Mouse (Mus musculus) midbrain, embryonic 11.5 days (tissue): ENCODE measurements around the gene Gm17349. TPM values are rescaled to one million over a fixed set of nuclear protein-coding genes. Genes with fewer than 3 reads are reported as not detected.
A peak's percentile ranks its signal among the peaks of the same experiment; 100 is the strongest.

Experiments
- ATAC-seq: fragments of 200-750 bp; cut with Nextera tagmentation; 2 replicates; pipeline ENCODE4 v1.8.0; 2017; ENCODE audit warnings: moderate TSS enrichment, moderate library complexity; ENCODE audit not compliant: low FRiP score
- DNase-seq: peaks from one replicate; pipeline ENCODE4 v3.0.0; 2015; ENCODE audit warnings: low spot score; ENCODE audit errors: missing footprints
- H3K27ac ChIP-seq: fragments of 300-500 bp; sonication (generic); 2 replicates; pipeline ENCODE4 v1.5.1; 2014; ENCODE audit warnings: low read depth, low read length
- H3K27me3 ChIP-seq: fragments of 300-500 bp; sonication (generic); 2 replicates; pipeline ENCODE4 v1.6.1; 2014; ENCODE audit warnings: mild to moderate bottlenecking, low read length, moderate library complexity, mixed read lengths; ENCODE audit not compliant: control insufficient read depth, insufficient read depth
- H3K36me3 ChIP-seq: fragments of 300-500 bp; sonication (generic); 2 replicates; pipeline ENCODE4 v1.6.1; 2014; ENCODE audit warnings: mild to moderate bottlenecking, low read length, moderate library complexity, mixed read lengths; ENCODE audit not compliant: control insufficient read depth, insufficient read depth
- H3K4me1 ChIP-seq: fragments of 300-500 bp; sonication (generic); 2 replicates; pipeline ENCODE4 v1.6.1; 2014; ENCODE audit warnings: low read length; ENCODE audit not compliant: control insufficient read depth, insufficient read depth
- H3K4me2 ChIP-seq: fragments of 300-500 bp; sonication (generic); 2 replicates; pipeline ENCODE4 v1.6.1; 2014; ENCODE audit warnings: mild to moderate bottlenecking, moderate library complexity
- H3K4me3 ChIP-seq: fragments of 300-500 bp; sonication (generic); 2 replicates; pipeline ENCODE4 v1.5.1; 2014; ENCODE audit warnings: low read depth, low read length
- H3K9ac ChIP-seq: fragments of 300-500 bp; sonication (generic); 2 replicates; pipeline ENCODE4 v1.6.1; 2014; ENCODE audit warnings: low read length
- H3K9me3 ChIP-seq: fragments of 300-500 bp; sonication (generic); 2 replicates; pipeline ENCODE4 v1.6.1; 2016; ENCODE audit warnings: low read length; ENCODE audit not compliant: control insufficient read depth
- WGBS: fragments of 180-500 bp; shearing (Covaris S2); extraction: QIAGEN DNeasy Blood & Tissue Kit; methylation state at CpG from one replicate; pipeline ENCODE4 v1.1.7; 2014; 5-methylcytosine and 5-hydroxymethylcytosine counted together
- polyA plus RNA-seq: library from polyadenylated mRNA; unstranded; fragments of >200 nt; fragmentation: Nextera tagmentation; extraction: Ambion mirVana; gene quantifications from 2 replicates; pipeline ENCODE4 v1.2.1, GENCODE M21; 2014

Gm17349 gene
- not detected in 2 replicates for polyA plus RNA-seq

DNA sequence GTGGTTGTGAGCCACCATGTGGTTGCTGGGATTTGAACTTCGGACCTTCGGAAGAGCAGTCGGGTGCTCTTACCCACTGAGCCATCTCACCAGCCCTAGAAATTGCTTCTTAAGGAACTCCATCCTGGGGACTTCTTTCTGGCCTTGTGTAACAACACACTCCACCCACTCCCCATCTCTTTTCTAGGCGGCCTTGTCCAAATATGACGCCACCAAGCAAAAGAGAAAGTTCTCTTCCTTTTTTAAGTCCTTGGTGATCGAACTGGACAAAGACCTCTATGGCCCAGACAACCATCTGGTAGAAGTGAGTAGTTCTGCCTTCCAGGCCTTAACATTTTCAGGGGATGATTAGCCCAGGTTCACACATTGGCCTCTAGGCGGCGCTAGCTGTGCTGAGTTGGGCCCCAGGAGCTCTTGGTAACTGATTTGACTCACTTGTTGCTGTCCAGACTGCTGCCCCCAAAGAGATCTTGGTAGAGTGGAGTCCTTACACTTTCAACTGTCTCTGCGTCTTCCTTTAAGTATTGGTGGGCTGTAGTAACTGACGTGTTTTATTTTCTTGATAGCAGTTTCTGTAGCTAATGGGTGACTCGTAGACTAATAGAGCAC is at the start of gene Gm17349:
Gene Gm17349, minus strand, starts transcription at position 51 of the 609 bp plus-strand sequence.
- WGBS, result 56% methylated on average over 9 of the region's 11 CpGs
- H3K9ac ChIP-seq, result peak within 1 kb of the TSS; percentile 60
- no peaks in the 10 kb centered on the region for H3K27me3 ChIP-seq
- H3K27ac ChIP-seq, result peak within 1 kb of the TSS; percentile 81
- peak; percentile 96 for DNase-seq
- peak within 1 kb of the TSS; percentile 92 for H3K4me3 ChIP-seq
- H3K4me2 ChIP-seq, result peak within 1 kb of the TSS; percentile 84
- H3K36me3 ChIP-seq, result peaks cover 30% of the 10 kb centered on the region
- no peak for ATAC-seq
- H3K9me3 ChIP-seq, result no peaks in the 10 kb centered on the region
- peaks cover 23% of the 10 kb centered on the region for H3K4me1 ChIP-seq

DNA sequence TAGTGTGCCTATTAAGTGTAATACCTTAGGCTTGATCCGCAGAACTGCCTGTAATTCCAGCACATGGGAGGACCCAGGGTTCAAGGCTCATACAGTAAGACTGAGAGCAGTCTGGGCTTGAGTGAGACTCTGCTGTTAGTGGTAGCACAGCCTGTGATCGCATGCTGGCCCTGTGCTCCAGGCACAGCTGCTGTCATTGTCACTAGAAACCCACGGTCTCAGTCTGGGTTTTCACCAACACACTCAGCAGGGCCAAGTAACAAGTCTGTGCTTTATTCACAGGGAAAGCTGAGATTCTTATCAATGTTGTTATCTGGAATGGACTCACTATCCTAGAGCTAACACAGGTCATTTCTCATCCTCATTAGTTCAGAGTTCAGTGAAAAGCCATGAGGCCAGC is 48.9 kb upstream of the Gm17349 start:
- Histone ChIP-seq H3K9me3 (no peaks in the 10 kb centered on the region), H3K27ac (no peak overlapping the region), H3K36me3 (no peaks in the 10 kb centered on the region), H3K9ac (no peak overlapping the region), H3K27me3 (no peaks in the 10 kb centered on the region), H3K4me1 (no peaks in the 10 kb centered on the region), H3K4me3 (no peak overlapping the region), H3K4me2 (no peak overlapping the region)
- ATAC-seq (no peak), DNase-seq (no peak)
- WGBS, result 87% methylated on average over 3 of the region's 3 CpGs

DNA sequence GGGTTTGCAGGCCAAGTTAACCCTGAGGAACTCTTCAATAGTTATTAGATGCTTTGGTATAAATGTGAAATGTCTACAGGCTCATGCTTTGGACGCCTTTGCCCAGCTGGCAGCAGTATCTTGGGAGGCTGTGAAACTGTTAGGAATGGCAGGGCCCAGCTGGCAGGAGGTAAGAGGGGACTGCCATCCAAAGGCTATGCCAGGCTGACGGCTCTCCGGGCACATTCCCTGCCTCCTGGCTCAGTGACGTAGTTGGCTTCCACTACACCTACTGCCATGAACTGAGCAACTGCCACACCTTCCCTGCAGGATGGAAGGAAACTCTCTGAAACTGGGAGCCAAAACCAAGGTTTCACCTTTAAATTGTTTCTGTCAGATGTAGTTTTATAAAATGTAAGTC is 34.9 kb upstream of the Gm17349 start:
- H3K27me3 ChIP-seq, result no peaks in the 10 kb centered on the region
- no peaks in the 10 kb centered on the region for H3K4me1 ChIP-seq
- 96% methylated on average over 4 of the region's 4 CpGs for WGBS
- DNase-seq, result peak; percentile 66
- ATAC-seq, result no peak
- H3K9me3 ChIP-seq, result no peaks in the 10 kb centered on the region
- no peak overlapping the region for H3K9ac ChIP-seq
- no peak overlapping the region for H3K27ac ChIP-seq
- no peak overlapping the region for H3K4me3 ChIP-seq
- no peak overlapping the region for H3K4me2 ChIP-seq
- peaks cover 11% of the 10 kb centered on the region; the same call in 1 of the 2 replicates for H3K36me3 ChIP-seq

DNA sequence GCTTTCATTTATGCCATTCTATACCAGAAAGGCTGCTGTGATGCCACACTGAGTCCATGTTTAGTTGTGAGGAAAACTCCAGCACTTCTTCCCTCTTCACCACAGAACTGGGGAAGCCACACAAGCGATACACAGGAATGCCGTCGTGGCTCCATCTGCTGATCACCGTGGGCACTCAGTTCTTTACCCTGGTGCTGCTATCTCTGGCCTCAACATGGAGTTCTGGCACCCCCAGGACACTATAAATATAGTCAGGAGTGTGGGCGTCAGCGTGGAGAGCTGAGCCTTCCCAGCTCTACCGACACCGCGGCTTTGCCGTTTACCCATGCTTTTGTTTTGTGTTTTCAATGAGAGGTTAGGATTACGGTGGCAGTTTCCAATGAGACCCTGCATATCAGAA is 31.4 kb upstream of the Gm17349 start:
- 90% methylated on average over 11 of the region's 11 CpGs for WGBS
- ATAC-seq (no peak), DNase-seq (peak; percentile 44)
- Histone ChIP-seq H3K27ac (no peak overlapping the region), H3K9ac (no peak overlapping the region), H3K4me3 (no peak overlapping the region), H3K9me3 (no peaks in the 10 kb centered on the region), H3K36me3 (peaks cover 11% of the 10 kb centered on the region; the same call in 1 of the 2 replicates), H3K4me2 (no peak overlapping the region), H3K4me1 (no peaks in the 10 kb centered on the region), H3K27me3 (no peaks in the 10 kb centered on the region)

DNA sequence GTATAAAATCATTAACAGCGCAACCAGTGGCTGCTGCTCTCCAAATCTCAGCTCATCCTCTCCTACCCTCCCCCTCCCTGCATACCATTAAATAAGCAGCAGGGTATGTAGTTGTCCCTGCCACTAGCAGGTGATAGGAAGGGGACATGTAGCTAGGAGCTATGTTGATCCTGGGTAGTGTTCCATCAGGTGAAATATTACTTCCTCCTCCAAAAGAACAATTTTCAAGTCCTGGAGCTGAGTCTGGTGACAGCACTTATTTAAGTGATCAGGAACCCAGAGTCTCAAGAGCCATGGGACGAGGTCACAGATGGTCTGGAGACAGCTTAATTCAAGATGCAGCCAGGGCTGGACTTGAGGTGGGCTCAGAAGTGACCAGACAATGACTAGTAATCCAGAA is 30.3 kb upstream of the Gm17349 start:
- Histone ChIP-seq H3K36me3 (peaks cover 11% of the 10 kb centered on the region; the same call in 1 of the 2 replicates), H3K9ac (no peak overlapping the region), H3K4me3 (no peak overlapping the region), H3K4me2 (no peak overlapping the region), H3K27me3 (no peaks in the 10 kb centered on the region), H3K27ac (no peak overlapping the region), H3K9me3 (no peaks in the 10 kb centered on the region), H3K4me1 (no peaks in the 10 kb centered on the region)
- 85% methylated on average over 2 of the region's 2 CpGs for WGBS
- DNase-seq, result no peak
- no peak for ATAC-seq

DNA sequence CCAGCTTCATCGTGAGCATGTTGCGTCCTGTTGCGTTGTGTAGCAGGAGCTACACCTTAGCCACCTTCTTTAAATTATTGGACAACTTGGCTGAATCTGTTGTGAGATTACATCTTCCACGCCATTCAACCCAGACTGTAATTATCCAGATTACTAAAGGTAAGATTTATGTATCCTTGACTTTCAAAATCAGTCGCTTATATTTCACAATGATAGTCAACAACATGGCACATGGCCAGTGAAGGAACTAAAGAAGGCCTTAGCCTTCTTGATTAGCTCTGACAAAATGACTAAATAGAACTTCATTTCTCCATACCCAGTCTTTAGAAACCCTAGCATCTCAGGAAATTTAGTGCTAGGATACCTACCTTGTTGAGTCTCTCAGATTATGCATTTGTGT is 27.9 kb upstream of the Gm17349 start:
- Histone ChIP-seq H3K27ac (no peak overlapping the region), H3K4me2 (no peak overlapping the region), H3K4me3 (no peak overlapping the region), H3K36me3 (peaks cover 15% of the 10 kb centered on the region), H3K9me3 (no peaks in the 10 kb centered on the region; the same call in 1 of the 2 replicates), H3K27me3 (no peaks in the 10 kb centered on the region), H3K4me1 (no peaks in the 10 kb centered on the region), H3K9ac (no peak overlapping the region)
- 97% methylated on average over 5 of the region's 5 CpGs for WGBS
- ATAC-seq, result no peak
- no peak for DNase-seq

DNA sequence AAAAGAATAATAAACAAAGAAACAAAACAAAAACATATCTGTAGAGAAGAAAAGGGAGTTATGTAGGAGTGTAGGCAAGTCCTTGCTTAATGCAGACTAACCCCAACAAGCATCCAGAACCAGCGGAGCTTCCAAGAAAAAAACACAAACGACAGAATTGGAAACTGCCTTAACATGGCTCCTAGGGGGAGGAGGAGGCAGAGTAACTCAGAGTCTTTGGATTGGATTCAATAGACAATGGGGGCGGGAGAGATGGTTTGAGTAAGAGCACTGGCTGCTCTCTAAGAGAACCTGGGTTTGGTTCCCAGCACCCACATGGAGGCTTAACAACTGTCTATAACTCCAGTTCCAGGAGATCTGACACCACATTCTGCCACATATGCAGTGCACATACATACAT is 26.4 kb upstream of the Gm17349 start:
- no peak overlapping the region for H3K9ac ChIP-seq
- H3K9me3 ChIP-seq, result no peaks in the 10 kb centered on the region; the same call in 1 of the 2 replicates
- ATAC-seq (no peak), DNase-seq (peak; percentile 67)
- H3K36me3 ChIP-seq, result peaks cover 18% of the 10 kb centered on the region
- no peaks in the 10 kb centered on the region for H3K27me3 ChIP-seq
- WGBS, result 87% methylated on average over 3 of the region's 3 CpGs
- no peak overlapping the region for H3K27ac ChIP-seq
- H3K4me3 ChIP-seq, result no peak overlapping the region
- peaks cover under 1% of the 10 kb centered on the region for H3K4me1 ChIP-seq
- no peak overlapping the region for H3K4me2 ChIP-seq

DNA sequence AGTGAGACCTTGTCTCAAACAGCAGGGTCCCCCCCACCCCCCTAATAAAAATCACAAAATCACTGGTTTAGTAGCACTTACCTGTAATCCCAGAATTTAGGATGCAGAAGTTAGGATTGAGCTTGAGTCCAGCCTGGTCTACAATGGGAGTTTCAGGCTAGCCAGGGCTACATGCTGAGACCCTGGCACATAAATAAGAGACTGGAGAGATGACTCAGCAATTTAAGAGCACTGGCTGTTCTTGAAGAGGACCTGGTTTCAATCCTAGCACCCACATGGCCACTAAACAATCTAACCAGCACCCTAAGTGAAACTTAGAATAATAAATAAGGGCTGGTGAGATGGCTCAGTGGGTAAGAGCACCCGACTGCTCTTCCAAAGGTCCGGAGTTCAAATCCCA is 25.9 kb upstream of the Gm17349 start:
- Histone ChIP-seq H3K4me1 (peaks cover 6% of the 10 kb centered on the region), H3K27me3 (no peaks in the 10 kb centered on the region), H3K9me3 (no peaks in the 10 kb centered on the region; the same call in 1 of the 2 replicates), H3K4me2 (no peak overlapping the region), H3K4me3 (no peak overlapping the region), H3K27ac (no peak overlapping the region), H3K36me3 (peaks cover 17% of the 10 kb centered on the region), H3K9ac (no peak overlapping the region)
- WGBS, result 97% methylated on average over 2 of the region's 2 CpGs
- no peak for ATAC-seq
- no peak for DNase-seq

DNA sequence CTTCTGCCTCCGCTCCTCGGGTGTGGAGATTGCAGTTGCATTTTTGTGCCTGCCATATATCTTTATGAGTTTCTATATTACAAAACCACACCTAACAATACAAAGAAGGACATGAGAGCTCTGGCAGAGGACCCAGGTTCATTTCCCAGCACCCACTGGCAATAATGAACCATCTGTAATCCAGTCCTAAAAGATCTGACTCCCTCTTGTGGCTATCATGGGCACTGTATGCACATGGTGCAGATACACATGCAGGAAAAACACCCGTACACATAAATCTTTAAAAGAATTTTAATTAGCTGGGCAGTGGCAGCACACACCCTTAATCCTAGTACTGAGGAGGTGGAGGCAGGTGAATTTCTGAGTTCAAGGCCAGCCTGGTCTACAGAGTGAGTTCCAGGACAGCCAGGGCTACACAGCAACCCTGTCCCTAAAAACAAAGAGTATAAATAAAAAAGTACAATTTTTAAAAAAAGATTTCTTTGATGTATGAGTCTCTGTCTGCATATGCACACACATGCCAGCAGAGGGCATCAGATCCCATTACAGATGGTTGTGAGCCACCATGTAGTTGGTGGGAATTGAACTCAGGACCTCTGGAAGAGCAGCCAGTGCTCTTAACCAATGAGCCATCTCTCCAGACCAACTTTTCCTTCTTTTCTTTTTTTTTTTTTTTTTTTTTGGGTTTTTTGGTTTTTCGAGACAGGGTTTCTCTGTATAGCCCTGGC is 23.9 kb upstream of the Gm17349 start:
- Histone ChIP-seq H3K9me3 (no peaks in the 10 kb centered on the region; the same call in 1 of the 2 replicates), H3K36me3 (peaks cover 14% of the 10 kb centered on the region), H3K4me3 (no peak overlapping the region), H3K9ac (no peak overlapping the region), H3K4me2 (no peak overlapping the region), H3K27ac (no peak overlapping the region), H3K4me1 (peaks cover 13% of the 10 kb centered on the region), H3K27me3 (no peaks in the 10 kb centered on the region)
- ATAC-seq, result no peak
- DNase-seq, result peak; percentile 53
- WGBS, result 93% methylated on average over 3 of the region's 4 CpGs
